Mouse (Mus musculus) midbrain, embryonic 11.5 days (tissue): ENCODE measurements around the gene Slc47a2. TPM values are rescaled to one million over a fixed set of nuclear protein-coding genes. Genes with fewer than 3 reads are reported as not detected.

ENCODE experiments used
- ATAC-seq: fragments of 200-750 bp; cut with Nextera tagmentation; 2 replicates; pipeline ENCODE4 v1.8.0; 2017; ENCODE audit warnings: moderate TSS enrichment, moderate library complexity; ENCODE audit not compliant: low FRiP score
- DNase-seq: peaks from one replicate; pipeline ENCODE4 v3.0.0; 2015; ENCODE audit warnings: low spot score; ENCODE audit errors: missing footprints
- H3K27ac ChIP-seq: fragments of 300-500 bp; sonication (generic); 2 replicates; pipeline ENCODE4 v1.5.1; 2014; ENCODE audit warnings: low read depth, low read length
- H3K27me3 ChIP-seq: fragments of 300-500 bp; sonication (generic); 2 replicates; pipeline ENCODE4 v1.6.1; 2014; ENCODE audit warnings: mild to moderate bottlenecking, low read length, moderate library complexity, mixed read lengths; ENCODE audit not compliant: control insufficient read depth, insufficient read depth
- H3K36me3 ChIP-seq: fragments of 300-500 bp; sonication (generic); 2 replicates; pipeline ENCODE4 v1.6.1; 2014; ENCODE audit warnings: mild to moderate bottlenecking, low read length, moderate library complexity, mixed read lengths; ENCODE audit not compliant: control insufficient read depth, insufficient read depth
- H3K4me1 ChIP-seq: fragments of 300-500 bp; sonication (generic); 2 replicates; pipeline ENCODE4 v1.6.1; 2014; ENCODE audit warnings: low read length; ENCODE audit not compliant: control insufficient read depth, insufficient read depth
- H3K4me2 ChIP-seq: fragments of 300-500 bp; sonication (generic); 2 replicates; pipeline ENCODE4 v1.6.1; 2014; ENCODE audit warnings: mild to moderate bottlenecking, moderate library complexity
- H3K4me3 ChIP-seq: fragments of 300-500 bp; sonication (generic); 2 replicates; pipeline ENCODE4 v1.5.1; 2014; ENCODE audit warnings: low read depth, low read length
- H3K9ac ChIP-seq: fragments of 300-500 bp; sonication (generic); 2 replicates; pipeline ENCODE4 v1.6.1; 2014; ENCODE audit warnings: low read length
- H3K9me3 ChIP-seq: fragments of 300-500 bp; sonication (generic); 2 replicates; pipeline ENCODE4 v1.6.1; 2016; ENCODE audit warnings: low read length; ENCODE audit not compliant: control insufficient read depth
- WGBS: fragments of 180-500 bp; shearing (Covaris S2); extraction: QIAGEN DNeasy Blood & Tissue Kit; methylation state at CpG from one replicate; pipeline ENCODE4 v1.1.7; 2014; 5-methylcytosine and 5-hydroxymethylcytosine counted together
- polyA plus RNA-seq: library from polyadenylated mRNA; unstranded; fragments of >200 nt; fragmentation: Nextera tagmentation; extraction: Ambion mirVana; gene quantifications from 2 replicates; pipeline ENCODE4 v1.2.1, GENCODE M21; 2014

Gene Slc47a2
- polyA plus RNA-seq, 1 experiment from 2014 or later, result not detected

- Histone ChIP-seq H3K36me3 (no peaks in the 10 kb centered on the region), H3K27me3 (no peaks in the 10 kb centered on the region), H3K4me3 (no peak overlapping the region), H3K9ac (no peak overlapping the region), H3K4me2 (no peak overlapping the region), H3K9me3 (no peaks in the 10 kb centered on the region), H3K4me1 (peaks cover 6% of the 10 kb centered on the region), H3K27ac (no peak overlapping the region)
- ATAC-seq (no peak), DNase-seq (no peak)
- WGBS, result 59% methylated on average over 3 of the region's 3 CpGs
Measured at GRCm38 (mm10) chr11:61300205-61300604, 42.5 kb downstream of the Slc47a2 start.

GRCm38 (mm10) chr11:61297901-61298300 lies 44.8 kb downstream of the Slc47a2 start:
- DNase-seq (no peak), ATAC-seq (no peak)
- Histone ChIP-seq H3K9me3 (no peaks in the 10 kb centered on the region), H3K27me3 (no peaks in the 10 kb centered on the region), H3K4me2 (no peak overlapping the region), H3K9ac (no peak overlapping the region), H3K4me1 (peaks cover 6% of the 10 kb centered on the region), H3K4me3 (no peak overlapping the region), H3K36me3 (no peaks in the 10 kb centered on the region), H3K27ac (no peak overlapping the region)
- WGBS, result 81% methylated on average over 2 of the region's 2 CpGs

GRCm38 (mm10) chr11:61297326-61297725 lies 45.3 kb downstream of the Slc47a2 start:
- no peak overlapping the region for H3K27ac ChIP-seq
- H3K4me1 ChIP-seq, result peaks cover 6% of the 10 kb centered on the region
- no peaks in the 10 kb centered on the region for H3K36me3 ChIP-seq
- no peak overlapping the region for H3K9ac ChIP-seq
- no peak overlapping the region for H3K4me2 ChIP-seq
- ATAC-seq (no peak), DNase-seq (no peak)
- 77% methylated on average over 2 of the region's 2 CpGs for WGBS
- H3K9me3 ChIP-seq, result no peaks in the 10 kb centered on the region
- H3K4me3 ChIP-seq, result no peak overlapping the region
- no peaks in the 10 kb centered on the region for H3K27me3 ChIP-seq

GRCm38 (mm10) chr11:61296556-61296955 lies 46.1 kb downstream of the Slc47a2 start:
- H3K9ac ChIP-seq, result no peak overlapping the region
- ATAC-seq (no peak), DNase-seq (no peak)
- WGBS, result 28% methylated on average over 1 of the region's 1 CpGs
- peaks cover 6% of the 10 kb centered on the region for H3K4me1 ChIP-seq
- H3K27ac ChIP-seq, result no peak overlapping the region
- H3K4me3 ChIP-seq, result no peak overlapping the region
- no peak overlapping the region for H3K4me2 ChIP-seq
- H3K36me3 ChIP-seq, result no peaks in the 10 kb centered on the region
- H3K9me3 ChIP-seq, result no peaks in the 10 kb centered on the region
- no peaks in the 10 kb centered on the region for H3K27me3 ChIP-seq

- no peaks in the 10 kb centered on the region for H3K27me3 ChIP-seq
- no peak overlapping the region for H3K9ac ChIP-seq
- ATAC-seq (no peak), DNase-seq (no peak)
- peaks cover under 1% of the 10 kb centered on the region; the same call in 1 of the 2 replicates for H3K4me1 ChIP-seq
- H3K4me2 ChIP-seq, result no peak overlapping the region
- H3K9me3 ChIP-seq, result no peaks in the 10 kb centered on the region
- H3K36me3 ChIP-seq, result no peaks in the 10 kb centered on the region
- WGBS, result 96% methylated on average over 2 of the region's 2 CpGs
- no peak overlapping the region for H3K4me3 ChIP-seq
- H3K27ac ChIP-seq, result no peak overlapping the region
Measured at GRCm38 (mm10) chr11:61295556-61295955, 47.1 kb downstream of the Slc47a2 start.

GRCm38 (mm10) chr11:61294431-61294830 lies 48.2 kb downstream of the Slc47a2 start:
- Histone ChIP-seq H3K4me1 (no peaks in the 10 kb centered on the region), H3K4me3 (no peak overlapping the region), H3K9ac (no peak overlapping the region), H3K27ac (no peak overlapping the region), H3K4me2 (no peak overlapping the region), H3K27me3 (no peaks in the 10 kb centered on the region), H3K36me3 (no peaks in the 10 kb centered on the region), H3K9me3 (no peaks in the 10 kb centered on the region)
- ATAC-seq, result no peak
- DNase-seq, result no peak
- 87% methylated on average over 3 of the region's 3 CpGs for WGBS

GRCm38 (mm10) chr11:61293251-61293650 lies 49.4 kb downstream of the Slc47a2 start:
- Histone ChIP-seq H3K27me3 (no peaks in the 10 kb centered on the region), H3K4me3 (no peak overlapping the region), H3K4me1 (no peaks in the 10 kb centered on the region), H3K27ac (no peak overlapping the region), H3K9ac (no peak overlapping the region), H3K36me3 (no peaks in the 10 kb centered on the region), H3K4me2 (no peak overlapping the region), H3K9me3 (no peaks in the 10 kb centered on the region)
- no peak for DNase-seq
- ATAC-seq, result no peak
- WGBS, result 49% methylated on average over 2 of the region's 2 CpGs

- no peaks in the 10 kb centered on the region for H3K9me3 ChIP-seq
- no peak overlapping the region for H3K4me3 ChIP-seq
- no peaks in the 10 kb centered on the region for H3K4me1 ChIP-seq
- no peak overlapping the region for H3K9ac ChIP-seq
- no peaks in the 10 kb centered on the region for H3K27me3 ChIP-seq
- H3K36me3 ChIP-seq, result no peaks in the 10 kb centered on the region
- WGBS, result 89% methylated on average over 6 of the region's 6 CpGs
- no peak overlapping the region for H3K4me2 ChIP-seq
- no peak for DNase-seq
- no peak overlapping the region for H3K27ac ChIP-seq
- ATAC-seq, result no peak
Measured at GRCm38 (mm10) chr11:61284323-61284722, 58.3 kb downstream of the Slc47a2 start.

- H3K4me1 ChIP-seq, result no peaks in the 10 kb centered on the region
- H3K9ac ChIP-seq, result no peak overlapping the region
- no peak overlapping the region for H3K4me3 ChIP-seq
- no peak overlapping the region for H3K4me2 ChIP-seq
- no peaks in the 10 kb centered on the region for H3K36me3 ChIP-seq
- 87% methylated on average over 10 of the region's 10 CpGs for WGBS
- H3K27me3 ChIP-seq, result no peaks in the 10 kb centered on the region
- no peak for DNase-seq
- ATAC-seq, result no peak
- no peak overlapping the region for H3K27ac ChIP-seq
- no peaks in the 10 kb centered on the region for H3K9me3 ChIP-seq
Measured at GRCm38 (mm10) chr11:61283414-61284049, 59.1 kb downstream of the Slc47a2 start.
